In the genomic region with DNA sequence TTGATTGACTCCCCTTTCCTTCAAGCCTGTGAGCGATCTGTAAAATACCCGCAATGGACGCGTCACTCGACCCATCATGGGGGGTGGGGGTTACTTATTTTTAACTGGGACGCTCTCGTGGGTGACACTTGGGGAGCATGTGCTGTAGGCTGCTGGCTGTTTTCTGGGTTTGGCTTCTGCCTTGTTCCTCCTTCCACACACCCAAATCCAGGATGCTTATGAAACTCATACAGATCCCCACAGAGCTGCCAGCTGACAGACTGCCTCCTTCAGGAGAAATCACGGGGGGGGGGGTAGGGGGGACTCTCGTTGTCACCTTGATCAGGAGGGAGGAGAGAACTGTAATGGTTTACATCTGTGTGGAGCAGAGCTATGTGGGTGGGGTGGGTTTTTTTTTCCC, we compare ENCODE assay signal across 14 mouse cellular contexts.
DNase-seq lines count a peak whose midpoint lies in the region; ATAC-seq and TF ChIP-seq lines count a peak whose summit lies in the region.
"Had no signal": no experiment of that assay in that cellular context is flagged by ENCODE, and none has a peak within 500 bp of the region (broad histone marks: within the 10 kb centered on the region; RNA-seq: fewer than 3 reads in every experiment).

No protein-coding gene starts in this region.

- peak overlapping the region; percentile 81 for H3K27ac ChIP-seq in forebrain, embryonic 14.5 days (ENCODE audit: low read depth, low read length)
- peak overlapping the region; percentile 76; the same call in 1 of the 2 replicates for H3K27ac ChIP-seq in hindbrain, embryonic 11.5 days (ENCODE audit: low read depth, low read length)
- peak overlapping the region; percentile 20; the same call in 1 of the 2 replicates for H3K27ac ChIP-seq in midbrain, embryonic 11.5 days (ENCODE audit: low read depth, low read length)
- H3K27ac ChIP-seq in neural tube, embryonic 15.5 days (replicated peaks) = peak overlapping the region; percentile 23; the same call in 1 of the 2 replicates
- H3K27ac ChIP-seq in heart, embryonic 10.5 days = no peak overlapping the region
- no peak overlapping the region for H3K27ac ChIP-seq in stomach, postnatal 0 days (replicated peaks)
- H3K27ac ChIP-seq: layer of hippocampus, adult 2 months; liver, embryonic 15.5 days had no signal

- ATAC-seq in forebrain, embryonic 14.5 days = peak; percentile 57
- ATAC-seq in hindbrain, embryonic 11.5 days (ENCODE audit: low FRiP score) = no peak
- 0 out of 2 replicates have a peak, but pooled peaks have one; percentile 38 for ATAC-seq in midbrain, embryonic 11.5 days (ENCODE audit: low FRiP score)
- no peak for ATAC-seq in neural tube, embryonic 15.5 days (ENCODE audit: low FRiP score)
- ATAC-seq in stomach, postnatal 0 days (ENCODE audit: low FRiP score, low TSS enrichment) = no peak
- ATAC-seq: CD4-positive, CD25-positive, alpha-beta regulatory T cell, adult 4 months had no signal

- no peak overlapping the region for H3K4me3 ChIP-seq in forebrain, embryonic 14.5 days (ENCODE audit: low read depth, low read length)
- no peak overlapping the region for H3K4me3 ChIP-seq in hindbrain, embryonic 11.5 days (ENCODE audit: low read depth, low read length)
- H3K4me3 ChIP-seq in midbrain, embryonic 11.5 days (ENCODE audit: low read depth, low read length) = no peak overlapping the region
- H3K4me3 ChIP-seq in neural tube, embryonic 15.5 days (replicated peaks) = no peak overlapping the region
- H3K4me3 ChIP-seq in heart, embryonic 10.5 days = no peak overlapping the region
- H3K4me3 ChIP-seq in stomach, postnatal 0 days (ENCODE audit: low read depth, low read length) = no peak overlapping the region
- H3K4me3 ChIP-seq: layer of hippocampus, adult 2 months; limb, embryonic 13.5 days; liver, embryonic 15.5 days had no signal

- no peaks in the 10 kb centered on the region for H3K36me3 ChIP-seq in forebrain, embryonic 14.5 days (ENCODE audit: control insufficient read depth, insufficient read depth, low read length)
- H3K36me3 ChIP-seq in hindbrain, embryonic 11.5 days (ENCODE audit: control insufficient read depth, insufficient read depth, low read length) = no peaks in the 10 kb centered on the region
- H3K36me3 ChIP-seq in midbrain, embryonic 11.5 days (ENCODE audit: control insufficient read depth, insufficient read depth, low read length) = no peaks in the 10 kb centered on the region
- no peaks in the 10 kb centered on the region for H3K36me3 ChIP-seq in neural tube, embryonic 15.5 days
- H3K36me3 ChIP-seq in heart, embryonic 10.5 days = no peaks in the 10 kb centered on the region
- H3K36me3 ChIP-seq in stomach, postnatal 0 days (ENCODE audit: control insufficient read depth, insufficient read depth, low read length) = no peaks in the 10 kb centered on the region
- H3K36me3 ChIP-seq: liver, embryonic 15.5 days had no signal

- TF ChIP-seq EP300 in stomach, postnatal 0 days (optimal IDR thresholded peaks at IDR 0.05) = no peak

- no peak for DNase-seq in forebrain, embryonic 14.5 days (ENCODE audit: low spot score)
- no peak for DNase-seq in hindbrain, embryonic 11.5 days (ENCODE audit: low spot score)
- DNase-seq in midbrain, embryonic 11.5 days (ENCODE audit: low spot score, missing footprints) = no peak
- DNase-seq in heart, embryonic 10.5 days (ENCODE audit: low spot score) = no peak
- no peak for DNase-seq in stomach, postnatal 0 days (ENCODE audit: low spot score)
- DNase-seq in MN1 (ENCODE audit: low spot score) = no peak
- DNase-seq: adrenal gland, postnatal 14 days; heart, adult 18-20 months; lung, postnatal 10 days had no signal

- no peaks in the 10 kb centered on the region for H3K9me3 ChIP-seq in forebrain, embryonic 14.5 days (replicated peaks; ENCODE audit: control insufficient read depth, low read length)
- H3K9me3 ChIP-seq in hindbrain, embryonic 11.5 days (ENCODE audit: control insufficient read depth, low read length) = no peaks in the 10 kb centered on the region
- H3K9me3 ChIP-seq in midbrain, embryonic 11.5 days (ENCODE audit: control insufficient read depth, low read length) = no peaks in the 10 kb centered on the region
- no peaks in the 10 kb centered on the region for H3K9me3 ChIP-seq in neural tube, embryonic 15.5 days (replicated peaks)
- H3K9me3 ChIP-seq in heart, embryonic 10.5 days = no peaks in the 10 kb centered on the region
- H3K9me3 ChIP-seq in stomach, postnatal 0 days (ENCODE audit: control insufficient read depth, low read length) = no peaks in the 10 kb centered on the region
- H3K9me3 ChIP-seq: limb, embryonic 13.5 days; liver, embryonic 15.5 days had no signal

- peaks cover 16% of the 10 kb centered on the region for H3K4me1 ChIP-seq in forebrain, embryonic 14.5 days (ENCODE audit: control insufficient read depth, insufficient read depth, low read length)
- peaks cover 5% of the 10 kb centered on the region; the same call in 1 of the 2 replicates for H3K4me1 ChIP-seq in hindbrain, embryonic 11.5 days (replicated peaks; ENCODE audit: control insufficient read depth, insufficient read depth, low read length)
- peaks cover 41% of the 10 kb centered on the region for H3K4me1 ChIP-seq in midbrain, embryonic 11.5 days (ENCODE audit: control insufficient read depth, insufficient read depth, low read length)
- peaks cover 44% of the 10 kb centered on the region for H3K4me1 ChIP-seq in neural tube, embryonic 15.5 days
- H3K4me1 ChIP-seq in heart, embryonic 10.5 days = peaks cover 47% of the 10 kb centered on the region
- no peaks in the 10 kb centered on the region for H3K4me1 ChIP-seq in stomach, postnatal 0 days (replicated peaks; ENCODE audit: control insufficient read depth, insufficient read depth)

- TF ChIP-seq CTCF in stomach, postnatal 0 days (IDR thresholded peaks at IDR 0.05; ENCODE audit: low read depth) = no peak

- H3K4me2 ChIP-seq in forebrain, embryonic 14.5 days (ENCODE audit: low read length) = 0 out of 2 replicates have a peak overlapping the region, but pooled peaks have one; percentile 2
- no peak overlapping the region for H3K4me2 ChIP-seq in hindbrain, embryonic 11.5 days (replicated peaks; ENCODE audit: low read depth, low read length)
- H3K4me2 ChIP-seq in midbrain, embryonic 11.5 days = no peak overlapping the region
- H3K4me2 ChIP-seq in neural tube, embryonic 15.5 days = no peak overlapping the region
- H3K4me2 ChIP-seq in stomach, postnatal 0 days (replicated peaks; ENCODE audit: low read depth) = no peak overlapping the region
- H3K4me2 ChIP-seq: limb, embryonic 13.5 days; liver, embryonic 15.5 days had no signal

- H3K9ac ChIP-seq in forebrain, embryonic 14.5 days (ENCODE audit: low read length) = no peak overlapping the region
- H3K9ac ChIP-seq in hindbrain, embryonic 11.5 days (ENCODE audit: low read depth, low read length) = no peak overlapping the region
- H3K9ac ChIP-seq in midbrain, embryonic 11.5 days (ENCODE audit: low read length) = no peak overlapping the region; the same call in 1 of the 2 replicates
- no peak overlapping the region for H3K9ac ChIP-seq in neural tube, embryonic 15.5 days (replicated peaks)
- no peak overlapping the region for H3K9ac ChIP-seq in stomach, postnatal 0 days (ENCODE audit: low read length)
- H3K9ac ChIP-seq: limb, embryonic 13.5 days; liver, embryonic 15.5 days had no signal

- WGBS in forebrain, embryonic 14.5 days = 69% methylated on average over 9 of the region's 9 CpGs
- 67% methylated on average over 9 of the region's 9 CpGs for WGBS in hindbrain, embryonic 11.5 days
- WGBS in midbrain, embryonic 11.5 days = 72% methylated on average over 9 of the region's 9 CpGs
- 68% methylated on average over 9 of the region's 9 CpGs for WGBS in neural tube, embryonic 15.5 days
- 69% methylated on average over 9 of the region's 9 CpGs for WGBS in heart, embryonic 10.5 days
- WGBS in stomach, postnatal 0 days = 67% methylated on average over 9 of the region's 9 CpGs

- no peaks in the 10 kb centered on the region for H3K27me3 ChIP-seq in forebrain, embryonic 14.5 days (replicated peaks; ENCODE audit: control insufficient read depth, insufficient read depth, low read length)
- no peaks in the 10 kb centered on the region for H3K27me3 ChIP-seq in hindbrain, embryonic 11.5 days (ENCODE audit: control insufficient read depth, insufficient read depth, low read length)
- H3K27me3 ChIP-seq in midbrain, embryonic 11.5 days (ENCODE audit: control insufficient read depth, insufficient read depth, low read length) = no peaks in the 10 kb centered on the region
- H3K27me3 ChIP-seq in neural tube, embryonic 15.5 days (replicated peaks) = no peaks in the 10 kb centered on the region
- no peaks in the 10 kb centered on the region for H3K27me3 ChIP-seq in heart, embryonic 10.5 days (ENCODE audit: insufficient read depth, poor library complexity, severe bottlenecking)
- H3K27me3 ChIP-seq in stomach, postnatal 0 days (ENCODE audit: control insufficient read depth, insufficient read depth, low read length) = no peaks in the 10 kb centered on the region
- H3K27me3 ChIP-seq: limb, embryonic 13.5 days; liver, embryonic 15.5 days had no signal

Comparison
In these comparisons a context has a peak if more than half of its experiments do, and no peak if none do; other contexts are left out.
1. ATAC-seq: peak in forebrain, embryonic 14.5 days (single experiment) and midbrain, embryonic 11.5 days (single experiment); none in hindbrain, embryonic 11.5 days (single experiment), neural tube, embryonic 15.5 days (single experiment) and stomach, postnatal 0 days (single experiment).
2. H3K27ac ChIP-seq: peak in forebrain, embryonic 14.5 days (single experiment), hindbrain, embryonic 11.5 days (single experiment), midbrain, embryonic 11.5 days (single experiment) and neural tube, embryonic 15.5 days (single experiment); none in heart, embryonic 10.5 days (single experiment) and stomach, postnatal 0 days (single experiment).